Mouse (Mus musculus): Measurements from ENCODE around the gene Zmynd15.
"Not testable (repeated sequence)": the region's sequence is repeated elsewhere in the genome, so short reads cannot be mapped to it uniquely, and the experiment has no call there.

Zmynd15 gene

DNA sequence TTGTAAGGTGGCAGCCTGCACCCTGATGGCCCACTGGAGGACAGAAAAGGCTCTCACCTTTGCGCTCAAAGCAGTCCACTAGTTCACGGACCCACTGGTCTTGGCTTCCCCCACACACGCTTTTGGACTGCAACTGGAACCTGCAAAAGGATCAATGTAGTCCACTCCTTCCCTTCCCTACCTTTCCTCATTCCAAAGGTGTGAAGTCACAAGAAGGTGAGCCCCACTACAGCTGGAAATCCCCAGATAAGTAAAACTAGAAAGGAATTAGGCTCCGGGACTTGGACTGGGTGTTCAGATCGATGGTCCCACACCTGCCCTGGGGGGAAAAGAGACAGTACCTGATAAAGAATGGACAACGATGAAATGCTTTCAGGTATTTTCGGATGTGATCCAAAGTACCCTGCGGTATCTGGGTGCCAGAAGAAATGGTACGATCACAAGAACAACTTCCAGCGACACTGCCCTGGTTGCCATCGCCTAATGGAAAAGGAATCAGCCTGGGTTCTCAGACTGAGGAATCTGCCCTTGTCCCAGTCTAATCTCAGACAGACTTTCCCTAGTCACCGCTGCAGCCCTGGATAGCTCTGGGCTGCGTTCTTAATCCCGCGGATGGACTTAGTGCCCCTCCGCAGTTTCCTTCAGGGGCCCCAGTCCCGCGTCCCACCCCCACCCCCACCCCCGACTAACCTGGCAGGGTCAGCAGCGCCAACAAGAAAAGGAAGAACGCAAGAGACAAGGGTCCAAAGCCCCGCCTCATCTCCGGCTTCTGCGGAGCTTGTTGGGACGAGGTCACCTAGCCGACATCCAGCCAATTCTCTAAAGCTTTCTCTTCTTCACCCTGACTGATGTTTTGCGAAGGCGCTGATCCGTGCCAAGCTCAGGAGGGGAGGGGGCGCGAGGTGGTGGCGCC is at the start of gene Zmynd15:
Gene Zmynd15 (plus strand): TSS at position 746 of the 913 bp plus-strand sequence.
- no peak for DNase-seq (ENCODE audit: low read depth, low spot score)

DNA sequence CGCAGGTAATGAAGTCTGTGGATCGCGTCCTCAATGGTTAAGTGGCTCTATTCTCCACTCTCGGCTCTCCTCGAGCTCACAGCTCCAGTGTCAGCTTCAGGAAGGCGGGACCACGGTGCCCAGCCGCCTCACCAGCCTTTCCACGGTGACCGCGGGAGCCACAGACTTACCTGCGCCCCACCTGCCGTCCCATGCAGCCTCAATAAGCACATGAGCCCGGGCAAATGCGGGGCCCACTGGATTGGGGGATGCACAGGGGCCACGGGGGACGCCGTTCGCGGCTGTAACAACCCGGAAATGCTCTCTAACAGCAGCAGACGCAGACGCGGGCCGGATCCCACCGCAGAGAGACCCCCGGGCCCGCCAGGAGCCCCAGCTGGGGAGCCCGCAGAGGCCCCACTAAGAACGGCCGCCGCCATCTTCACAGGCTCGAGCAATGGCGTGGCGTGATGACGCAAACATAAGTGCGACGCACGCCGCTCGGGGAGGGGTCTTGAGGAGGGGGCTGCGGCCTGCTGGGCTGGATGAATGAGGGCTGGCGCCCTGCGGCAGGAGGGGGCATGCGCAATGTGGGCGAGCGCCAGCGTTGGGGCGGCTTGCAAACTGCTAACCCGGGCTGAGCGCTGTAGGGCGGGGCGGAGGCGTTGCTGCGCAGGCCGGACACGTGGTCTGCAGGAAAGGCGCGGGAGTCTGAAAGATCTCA is 49.5 kb upstream of the Zmynd15 start, which contains the start of gene Pelp1:
Gene Pelp1 (minus strand): TSS at position 438 of the 703 bp plus-strand sequence.
- peak; percentile 94 for DNase-seq (ENCODE audit: low read depth, low spot score)

DNA sequence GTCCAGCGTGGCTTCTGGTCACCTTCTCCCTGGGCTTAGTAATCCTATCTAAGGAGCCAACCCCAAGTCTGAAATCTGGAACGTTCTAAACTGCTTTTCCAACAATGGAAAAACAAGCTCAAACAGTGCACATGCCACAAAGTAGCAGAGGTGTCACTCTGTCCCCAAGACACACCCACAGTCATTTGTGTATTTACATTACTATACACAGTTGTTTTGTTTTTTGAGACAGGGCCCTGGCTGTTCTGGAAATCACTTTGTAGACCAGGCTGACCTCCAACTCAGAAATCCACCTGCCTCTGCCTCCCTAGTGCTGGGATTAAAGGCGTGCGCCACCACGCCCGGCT is 49.0 kb upstream of the Zmynd15 start:
- no peak for DNase-seq (ENCODE audit: low read depth, low spot score)

DNA sequence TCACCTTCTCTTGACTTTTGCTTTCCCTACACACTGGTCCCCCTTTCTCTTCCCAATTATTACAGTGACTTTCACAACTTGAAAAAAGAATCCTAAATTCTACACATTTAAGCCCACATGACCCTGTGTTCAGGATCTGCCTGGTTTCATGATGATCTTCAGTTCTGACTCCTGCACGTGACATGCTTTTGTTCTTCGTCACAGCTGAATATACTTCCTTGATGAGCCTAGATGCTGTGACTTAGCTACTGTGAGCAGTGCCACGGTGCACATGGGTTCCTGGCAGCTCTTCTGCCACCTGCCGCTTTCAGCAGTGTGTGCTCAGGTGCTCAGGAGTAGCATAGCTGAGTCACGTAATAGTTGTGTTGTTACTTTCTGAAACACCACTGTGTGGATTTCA is 46.6 kb upstream of the Zmynd15 start:
- DNase-seq (ENCODE audit: low read depth, low spot score) = no peak

DNA sequence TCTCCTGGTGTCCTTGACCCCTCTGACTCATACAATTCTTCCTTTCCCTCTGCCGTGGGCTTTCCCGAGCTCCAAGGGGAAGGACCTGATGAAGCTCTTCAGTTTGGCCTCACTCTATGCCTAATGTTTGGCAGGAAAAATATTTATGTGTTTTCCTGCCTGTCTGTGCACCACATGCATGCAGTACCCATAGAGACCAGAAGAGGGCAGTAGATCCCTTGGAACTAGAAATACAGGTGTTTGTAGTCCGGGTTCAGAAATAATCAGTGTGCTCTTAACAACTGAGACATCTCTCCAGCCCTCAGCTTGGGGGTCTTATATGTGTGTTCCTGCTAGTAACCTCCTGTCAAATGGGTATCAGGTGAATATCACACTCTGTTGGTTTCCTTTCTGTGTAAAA is 45.3 kb upstream of the Zmynd15 start:
- DNase-seq (ENCODE audit: low read depth, low spot score) = peak; percentile 72

DNA sequence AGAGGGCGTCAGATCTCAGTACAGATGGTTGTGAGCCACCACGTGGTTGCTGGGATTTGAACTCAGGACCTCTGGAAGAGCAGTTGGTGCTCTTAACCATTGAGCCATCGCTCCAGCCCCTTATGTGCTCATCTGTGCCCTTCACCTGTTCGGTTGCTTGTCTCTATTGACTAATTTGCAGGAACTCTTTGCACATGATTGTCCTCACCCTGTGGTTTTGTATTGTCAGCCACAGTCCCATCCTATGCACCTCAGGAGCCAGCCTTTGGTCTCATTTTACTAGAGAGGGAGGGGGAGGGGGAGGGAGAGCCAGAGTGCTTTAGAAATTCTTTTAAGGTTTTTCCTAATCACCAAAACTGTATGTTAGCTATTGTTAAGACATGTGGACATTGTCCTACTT is 41.0 kb upstream of the Zmynd15 start:
- no peak for DNase-seq (ENCODE audit: low read depth, low spot score)

DNA sequence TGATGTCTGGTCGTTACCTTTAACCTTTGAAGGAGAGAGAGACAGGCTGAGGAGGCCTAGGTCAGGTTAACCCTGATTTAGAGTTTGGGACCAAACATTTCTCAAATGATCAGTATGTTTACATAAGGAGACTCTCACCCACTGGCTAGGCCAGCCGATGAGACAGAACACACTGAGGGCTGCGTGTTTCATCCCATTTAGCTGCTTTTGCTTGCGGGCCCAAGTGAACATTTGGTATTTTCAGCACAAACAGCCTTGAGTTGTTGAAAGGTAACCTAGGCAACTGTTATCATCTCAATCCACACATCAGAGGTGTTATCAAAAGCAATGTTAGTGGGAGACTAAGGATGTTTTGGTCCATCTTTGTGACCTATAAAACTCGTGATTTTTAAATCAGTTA is 39.7 kb upstream of the Zmynd15 start:
- no peak for DNase-seq (ENCODE audit: low read depth, low spot score)

DNA sequence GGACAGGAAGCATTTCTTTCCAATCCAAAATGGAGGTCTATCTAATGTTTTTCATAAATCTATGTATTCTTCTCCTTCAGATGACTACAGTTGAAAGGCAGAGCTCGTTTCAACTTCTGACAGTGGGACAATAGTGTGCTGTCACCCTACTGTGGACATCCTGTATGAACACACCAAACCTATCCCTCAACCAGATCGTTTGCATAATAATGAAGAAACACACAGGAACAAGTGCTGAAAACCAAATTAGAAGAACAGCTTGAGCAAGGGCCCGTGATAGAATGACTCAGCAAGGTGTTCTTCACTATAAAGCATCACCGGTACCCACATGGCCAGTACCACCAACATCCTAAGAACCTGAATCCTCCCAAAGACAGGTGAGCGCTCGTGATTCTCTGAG is 32.6 kb upstream of the Zmynd15 start:
- not testable (repeated sequence) for DNase-seq (ENCODE audit: low read depth, low spot score)

DNA sequence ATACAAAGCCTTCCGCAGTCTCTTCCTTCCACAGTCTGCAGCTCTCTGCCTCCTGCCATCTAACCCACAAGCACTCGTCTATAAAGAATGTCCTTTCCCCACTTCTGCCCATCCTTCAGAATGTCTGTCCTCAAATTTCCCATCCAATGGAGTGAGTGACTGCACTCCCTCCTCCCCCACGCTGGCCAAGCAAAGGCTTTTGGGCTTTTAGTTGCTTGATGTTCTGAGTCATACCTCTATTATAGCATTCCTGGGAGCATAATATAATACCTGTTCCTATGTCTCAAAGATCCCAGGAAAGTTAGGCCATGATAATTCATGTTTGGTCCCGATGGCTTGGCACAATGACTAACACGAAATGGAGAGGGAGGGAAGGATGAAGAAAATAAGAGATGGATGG is 27.7 kb upstream of the Zmynd15 start:
- no peak for DNase-seq (ENCODE audit: low read depth, low spot score)

DNA sequence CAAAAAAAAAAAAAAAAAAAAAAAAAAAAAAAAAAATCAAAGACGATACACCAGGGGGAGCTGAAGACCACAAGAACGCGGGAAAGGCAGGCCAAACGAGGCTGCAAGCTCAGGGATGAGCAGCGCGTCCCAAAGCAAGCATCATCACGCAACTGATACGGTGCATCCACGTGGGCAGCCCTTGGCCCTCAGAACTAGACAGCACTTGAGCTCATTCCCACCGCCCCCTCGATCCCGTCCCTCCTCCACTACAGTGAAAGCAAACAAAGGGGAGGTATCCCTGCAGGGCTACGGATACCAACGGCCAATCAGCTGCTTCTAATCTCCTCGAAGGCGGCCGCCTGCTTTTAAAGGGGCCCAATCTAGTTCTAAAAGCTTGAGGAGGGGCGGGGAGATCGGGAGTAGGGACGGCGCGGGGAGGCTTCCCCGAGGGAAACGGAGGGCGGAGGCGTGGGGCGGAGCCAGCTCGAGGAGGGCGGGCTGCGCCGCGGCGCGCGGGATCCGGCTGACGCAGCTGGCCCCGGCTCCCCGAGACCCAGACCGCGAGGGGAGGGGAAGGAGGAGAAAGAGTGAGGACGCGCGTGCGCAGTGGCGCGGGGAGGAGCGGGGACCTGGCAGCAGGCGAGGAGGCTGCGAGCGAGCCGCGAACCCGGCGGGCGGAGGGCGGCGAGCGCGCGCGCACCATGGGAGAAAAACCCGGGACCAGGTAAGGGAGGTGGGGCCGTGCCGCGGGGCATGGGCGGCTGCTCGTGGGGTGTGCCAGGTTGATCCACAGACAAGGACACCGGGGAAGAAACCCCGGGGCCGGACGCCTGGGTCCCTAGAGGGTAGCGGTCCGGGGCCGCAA is 27.0 kb upstream of the Zmynd15 start, which contains the start of gene Arrb2:
Gene Arrb2 (plus strand): TSS at position 588 of the 847 bp plus-strand sequence.
- peak; percentile 96 for DNase-seq (ENCODE audit: low read depth, low spot score)

DNA sequence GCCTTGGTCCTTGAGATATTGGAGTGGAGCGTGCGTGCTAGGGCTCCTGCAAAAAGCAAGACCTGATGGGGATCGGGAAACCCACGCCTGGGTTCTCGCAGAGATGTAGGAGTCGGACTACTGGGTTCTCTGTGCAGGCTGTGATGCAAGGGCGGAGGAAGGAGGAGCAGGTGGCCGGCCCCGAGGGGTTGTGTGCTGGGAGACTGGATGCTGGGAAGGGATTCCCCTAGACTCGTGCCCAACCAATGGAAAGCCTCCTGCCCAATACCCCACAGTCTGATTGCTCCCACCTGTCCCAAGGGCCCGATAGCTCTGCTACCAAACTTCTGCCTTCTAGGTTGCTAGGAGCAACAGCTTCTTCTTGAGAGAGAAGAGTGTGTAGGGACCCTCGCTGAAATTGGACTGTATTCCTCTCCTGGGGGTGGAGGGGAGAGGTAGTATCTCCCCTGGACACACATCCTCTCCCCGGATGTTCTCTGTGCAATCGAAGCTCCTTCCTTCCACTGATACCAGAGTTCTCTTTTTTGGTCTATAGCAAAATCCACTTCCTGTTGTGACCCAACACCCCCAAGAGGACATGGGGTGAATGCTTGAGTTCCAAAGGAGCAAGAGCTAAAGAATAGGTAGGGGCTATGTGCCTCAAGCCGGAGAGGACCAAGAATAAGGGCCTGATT is 26.2 kb upstream of the Zmynd15 start:
- DNase-seq (ENCODE audit: low read depth, low spot score) = no peak

DNA sequence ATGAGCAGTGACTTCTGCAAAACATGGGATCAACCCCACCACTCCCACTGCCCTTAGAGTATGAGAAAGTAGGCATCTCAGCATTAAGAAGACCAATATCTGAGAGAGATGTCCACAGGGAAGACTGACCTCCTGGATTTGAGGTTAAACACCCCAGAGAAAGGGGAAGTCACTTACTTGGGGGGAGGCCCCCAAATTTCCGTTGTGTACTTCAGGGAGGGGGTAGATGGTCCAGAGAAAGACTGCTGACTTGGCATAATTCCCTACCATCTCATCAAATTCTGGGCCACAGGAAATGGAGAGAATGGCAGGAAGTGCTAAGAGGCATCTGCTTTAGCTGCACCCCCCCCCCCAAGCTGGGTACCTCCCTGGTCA is 25.7 kb upstream of the Zmynd15 start:
- DNase-seq (ENCODE audit: low read depth, low spot score) = no peak

DNA sequence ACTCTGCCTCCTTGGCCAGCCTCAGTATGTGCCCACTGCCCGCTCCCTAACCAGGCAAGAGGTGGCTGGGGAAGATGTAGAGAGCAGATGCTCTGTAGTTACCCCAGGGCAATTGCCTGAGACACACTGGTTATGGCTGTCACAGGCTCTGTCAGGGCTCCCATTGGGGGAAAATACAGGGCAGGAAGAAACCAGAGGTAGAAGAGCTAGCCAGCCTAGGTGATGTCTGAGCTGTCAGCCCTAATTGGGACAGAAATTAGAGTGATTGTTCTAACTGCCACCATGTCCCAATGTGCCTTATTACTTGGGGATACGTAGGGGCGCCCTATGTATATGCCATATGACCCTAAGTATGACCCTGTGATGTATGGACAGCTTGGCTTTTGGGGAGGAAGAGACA is 25.3 kb upstream of the Zmynd15 start:
- DNase-seq (ENCODE audit: low read depth, low spot score) = no peak

DNA sequence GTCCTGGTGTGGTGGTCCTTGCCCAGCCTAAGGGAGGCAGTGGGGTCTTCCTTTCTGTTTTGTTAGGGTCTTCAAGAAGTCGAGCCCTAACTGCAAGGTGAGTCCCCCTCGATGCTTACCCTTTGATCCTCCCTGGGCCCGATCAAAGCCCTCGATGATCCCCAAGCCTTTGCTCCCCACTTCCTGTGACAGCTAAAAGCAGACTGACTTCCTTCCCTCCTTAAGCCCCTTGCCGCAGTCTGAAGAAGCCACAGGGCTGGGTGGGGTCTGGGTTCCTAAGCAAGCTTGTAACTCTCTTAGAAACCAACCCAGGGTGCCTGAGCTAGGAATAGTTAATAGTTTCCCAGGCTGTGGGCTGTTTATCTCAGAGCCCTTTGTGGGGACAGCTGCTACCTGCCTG is 23.8 kb upstream of the Zmynd15 start:
- no peak for DNase-seq (ENCODE audit: low read depth, low spot score)

DNA sequence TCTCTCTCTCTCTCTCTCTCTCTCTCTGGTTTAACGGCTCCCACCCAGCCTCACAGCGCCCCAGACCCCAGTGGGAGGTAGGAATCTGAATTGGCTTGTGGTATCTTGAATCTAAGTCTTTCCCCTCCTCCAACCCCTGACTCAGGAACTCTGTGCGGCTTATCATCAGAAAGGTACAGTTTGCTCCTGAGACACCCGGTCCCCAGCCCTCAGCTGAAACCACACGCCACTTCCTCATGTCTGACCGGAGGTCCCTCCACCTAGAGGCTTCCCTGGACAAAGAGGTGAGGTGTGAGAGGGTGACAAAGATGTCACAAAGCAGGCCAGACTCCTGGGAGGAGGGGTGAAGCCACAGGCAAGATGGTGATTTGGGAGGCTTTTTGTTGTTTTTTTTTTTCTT is 21.8 kb upstream of the Zmynd15 start:
- DNase-seq (ENCODE audit: low read depth, low spot score) = no peak

DNA sequence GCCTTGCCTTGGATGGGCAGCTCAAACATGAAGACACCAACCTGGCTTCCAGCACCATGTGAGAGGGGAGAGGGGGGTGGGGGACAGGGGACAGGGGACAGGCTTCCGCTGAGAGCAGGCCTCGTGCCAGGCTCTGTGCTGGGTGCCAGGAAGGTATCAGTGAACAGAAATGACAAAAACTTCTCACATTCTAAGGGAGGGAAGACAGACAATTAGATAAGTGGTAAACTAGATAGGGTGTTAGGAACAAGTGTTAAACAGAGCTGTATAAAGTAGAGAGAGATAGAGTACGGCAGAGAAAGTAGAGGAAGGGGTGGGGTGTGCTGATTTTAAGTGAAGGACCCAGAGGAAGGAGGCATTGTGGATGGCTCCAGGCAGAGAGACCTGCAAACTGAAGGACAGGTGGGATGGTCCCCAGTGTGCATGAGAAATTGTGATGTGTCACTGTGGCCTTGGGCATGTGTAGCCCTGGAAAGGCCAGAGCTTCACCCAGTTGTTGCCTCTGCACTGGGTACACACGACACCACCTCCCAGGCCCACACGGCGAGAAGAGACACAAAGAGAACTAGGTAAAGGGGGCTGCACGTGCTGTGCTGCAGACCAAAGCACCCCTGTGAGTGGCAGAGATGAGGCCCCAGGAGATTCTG is 20.4 kb upstream of the Zmynd15 start:
- DNase-seq (ENCODE audit: low read depth, low spot score) = no peak

DNA sequence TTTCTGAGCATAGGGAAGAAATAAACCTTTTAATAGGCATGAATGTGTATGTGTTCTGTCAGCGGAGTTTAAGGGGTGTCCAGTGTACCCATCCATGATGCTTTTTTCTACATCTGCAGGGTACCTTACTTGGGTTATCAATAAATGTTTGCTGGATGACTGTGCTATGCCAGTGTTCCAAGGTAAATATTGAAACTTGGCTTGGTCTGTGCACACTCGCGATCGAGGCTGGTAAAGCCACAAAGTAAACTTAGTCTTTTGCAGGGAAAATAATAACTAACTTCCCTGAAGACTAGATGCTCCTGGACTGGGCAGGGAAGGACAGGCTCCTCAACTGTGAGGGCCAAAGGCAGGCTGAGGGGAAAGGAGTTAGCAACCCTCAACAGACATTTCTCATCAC is 18.6 kb upstream of the Zmynd15 start:
- no peak for DNase-seq (ENCODE audit: low read depth, low spot score)

DNA sequence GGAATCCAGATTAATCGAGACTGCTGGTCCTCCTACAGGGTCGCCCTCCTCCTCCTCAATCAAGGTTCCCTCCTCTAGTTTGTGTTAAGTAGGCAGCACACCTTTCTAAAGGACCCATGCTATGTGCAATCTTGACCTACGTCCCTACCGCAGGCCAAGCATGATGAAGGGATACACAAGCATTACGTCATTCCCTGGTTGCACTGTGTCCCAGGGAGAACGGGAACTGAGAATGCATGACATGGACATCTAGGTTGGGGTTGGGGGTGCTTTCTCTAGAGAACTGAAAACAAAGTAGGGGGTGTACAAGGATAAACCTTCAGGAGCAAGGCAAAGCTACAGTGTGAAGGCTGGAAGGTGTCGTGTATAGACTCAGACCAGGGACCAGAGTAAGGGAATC is 17.4 kb upstream of the Zmynd15 start:
- DNase-seq (ENCODE audit: low read depth, low spot score) = no peak

DNA sequence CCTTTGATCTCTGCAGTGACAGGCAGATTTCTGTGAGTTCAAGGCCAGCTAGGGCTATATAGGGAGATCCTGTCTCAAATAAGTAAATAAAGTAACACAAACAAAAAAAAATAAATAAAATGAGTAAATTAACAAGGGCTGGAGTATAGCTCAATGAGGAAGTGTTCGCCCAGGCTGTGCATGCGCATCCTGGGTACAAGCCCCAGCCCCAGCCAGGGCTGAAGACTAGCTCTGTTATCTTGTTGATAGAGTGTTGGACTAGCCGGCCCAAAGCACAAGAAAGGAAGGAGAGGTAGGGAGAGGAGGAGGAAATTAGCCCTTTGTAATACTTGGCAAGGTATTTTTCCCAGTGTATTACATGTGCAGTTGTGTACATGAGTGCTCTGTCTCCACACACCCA is 15.3 kb upstream of the Zmynd15 start:
- no peak for DNase-seq (ENCODE audit: low read depth, low spot score)

DNA sequence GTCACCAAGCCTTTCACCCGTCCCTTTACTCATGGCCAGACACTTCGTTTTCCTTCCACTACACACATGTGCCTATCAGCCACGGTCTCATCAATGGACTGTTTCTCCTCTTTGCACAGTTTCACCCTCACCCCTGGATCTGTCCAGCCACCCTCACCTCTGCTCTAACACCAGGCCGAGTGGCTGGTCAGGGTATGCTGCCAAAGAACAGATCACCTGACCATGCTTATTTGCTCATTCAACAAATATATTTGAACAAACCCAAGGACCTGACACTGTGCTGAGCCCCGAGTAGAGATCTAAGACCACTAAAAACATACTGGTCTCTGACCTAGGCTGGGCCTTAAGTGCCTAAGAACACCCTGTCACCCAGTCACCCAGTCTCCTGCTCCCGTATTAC is 14.6 kb upstream of the Zmynd15 start:
- no peak for DNase-seq (ENCODE audit: low read depth, low spot score)

DNA sequence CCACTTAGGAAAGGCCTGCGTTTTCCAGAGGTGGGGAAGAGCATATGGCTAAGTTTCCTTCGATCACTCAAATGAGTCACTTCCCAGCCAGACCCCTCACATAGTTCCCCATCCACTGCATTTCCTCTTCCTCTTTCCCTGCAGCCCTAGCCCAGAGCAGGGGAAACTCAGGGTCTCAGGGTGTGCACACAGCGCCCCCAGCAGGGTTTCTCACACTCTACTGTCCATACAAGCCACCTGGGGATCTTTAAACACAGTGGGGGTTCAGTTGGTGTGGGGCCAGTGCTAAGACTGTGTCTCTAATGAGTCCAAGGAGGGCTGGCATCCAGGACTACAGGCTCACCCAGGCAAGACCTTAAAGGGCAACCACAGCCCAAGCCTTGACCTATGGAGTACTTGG is 12.5 kb upstream of the Zmynd15 start:
- no peak for DNase-seq (ENCODE audit: low read depth, low spot score)
